Mouse (Mus musculus) heart, postnatal 4 days (tissue): ENCODE data around the gene Vav2. TPM values are rescaled to one million over a fixed set of nuclear protein-coding genes. Genes with fewer than 3 reads are reported as not detected.

Experiments used
- DNase-seq: peaks from one replicate; pipeline ENCODE4 v3.0.0; 2021
- total RNA-seq, 2 experiments: library from RNA; stranded (reverse); gene quantifications; 2 replicates each; pipeline ENCODE4 v1.2.3; 2021

Gene Vav2
- total RNA-seq, 2 experiments from 2014 or later: 13.3 to 14.8 TPM

DNA sequence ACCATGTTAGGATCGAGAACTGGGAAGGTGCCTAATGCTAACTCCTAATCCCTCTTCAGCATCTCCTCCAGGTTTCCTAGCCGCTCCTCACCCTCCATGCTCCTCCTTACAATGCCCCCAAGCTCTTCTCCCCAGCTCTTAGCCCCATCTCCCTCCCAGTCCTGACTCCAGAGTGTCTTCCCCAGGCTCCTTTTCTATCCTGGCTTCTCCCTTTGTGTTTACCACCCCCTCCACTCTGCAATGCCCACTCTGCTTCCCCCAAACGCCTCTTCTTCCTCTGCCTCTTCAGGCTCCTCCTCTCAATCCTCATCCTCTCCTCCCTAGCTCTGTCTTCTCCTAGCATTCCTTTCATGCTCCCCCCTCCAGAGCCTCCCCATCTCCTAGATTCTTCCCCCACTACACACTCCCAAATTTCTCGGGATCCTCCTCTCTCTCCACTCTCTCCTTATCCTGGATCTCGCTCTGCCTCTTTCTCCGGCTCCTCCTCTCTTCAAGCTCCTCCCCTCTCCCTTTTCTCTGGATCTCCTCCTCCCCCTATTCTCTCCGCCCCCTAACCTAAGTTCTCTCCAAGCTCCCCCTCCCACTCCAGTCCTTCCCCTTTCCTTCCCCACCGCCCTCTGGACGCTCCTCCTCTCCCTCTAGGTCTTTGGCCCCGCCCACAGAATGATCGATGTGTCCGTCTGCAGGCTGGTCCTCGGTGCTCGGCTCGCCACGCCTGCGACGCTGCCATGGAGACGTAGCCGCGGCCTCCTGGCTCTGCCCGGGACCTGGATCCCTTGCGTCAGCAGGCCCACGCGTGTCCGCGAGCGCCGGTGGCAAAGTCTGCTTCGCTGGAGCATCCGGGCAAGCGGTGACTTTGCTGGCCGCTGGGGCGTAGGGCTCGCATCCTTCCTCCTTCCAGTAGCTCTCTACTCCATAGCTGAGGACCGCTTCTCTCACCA, 15.2 kb upstream of the Vav2 start, which contains the start of gene Brd3os:
Brd3os (plus strand) TSS at position 558 of the 941 bp plus-strand sequence.
- DNase-seq: peak; percentile 94

DNA sequence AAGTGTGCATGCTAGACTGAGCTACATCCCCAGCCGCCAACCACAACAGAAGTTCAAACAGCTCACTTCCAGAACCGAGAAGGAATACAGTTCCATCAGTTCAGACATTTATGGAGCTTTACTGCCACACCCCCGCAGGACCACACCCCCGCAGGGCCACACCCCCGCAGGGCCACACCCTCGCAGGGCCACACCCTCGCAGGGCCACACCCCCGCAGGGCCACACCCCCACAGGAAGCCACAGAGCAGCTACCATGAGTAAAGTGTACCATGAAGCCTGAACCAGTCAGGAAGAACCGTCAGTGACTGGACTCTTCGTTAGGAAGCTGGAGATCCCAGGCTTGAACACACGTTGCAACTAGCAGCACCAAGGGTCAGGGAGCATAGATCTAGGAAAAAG, 11.4 kb upstream of the Vav2 start:
- peak; percentile 30 for DNase-seq

DNA sequence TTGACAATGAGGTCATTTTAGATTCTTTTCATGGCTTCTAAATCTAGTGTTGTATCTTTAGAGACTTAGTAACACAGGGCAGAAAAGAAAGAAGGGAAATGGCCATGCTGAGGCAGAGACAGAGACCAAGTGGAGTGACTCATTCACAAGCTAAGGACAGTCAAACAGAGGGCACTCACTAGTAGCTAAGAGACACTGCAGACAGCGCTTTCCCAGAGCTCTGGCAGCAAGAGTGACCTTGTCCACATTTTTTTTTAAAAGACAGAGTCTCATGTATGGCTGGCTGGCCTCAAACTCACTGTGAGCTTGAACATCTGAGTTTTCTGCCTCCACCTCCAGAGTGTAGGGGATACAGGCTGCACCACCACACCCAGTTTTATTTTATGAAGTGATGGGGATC, 11.0 kb upstream of the Vav2 start:
- no peak for DNase-seq

DNA sequence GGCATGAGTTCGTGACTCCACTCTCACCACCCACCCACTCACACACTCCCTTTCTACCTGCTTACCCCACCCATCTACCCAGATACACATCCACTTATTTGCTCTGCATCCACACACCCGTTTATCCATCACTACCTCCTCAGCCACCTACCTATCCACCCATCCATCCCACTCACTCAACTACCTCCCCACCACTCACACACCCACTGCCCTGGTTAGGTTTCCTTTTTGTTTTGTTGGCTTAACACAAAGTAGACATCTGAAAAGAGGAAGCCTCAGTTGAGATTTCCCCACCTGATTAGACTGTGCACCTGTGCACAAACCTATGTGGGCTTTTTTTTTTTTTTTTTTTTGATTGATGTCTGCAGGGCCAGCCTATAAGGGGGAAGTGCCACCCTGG, 5.8 kb upstream of the Vav2 start:
- DNase-seq: no peak

DNA sequence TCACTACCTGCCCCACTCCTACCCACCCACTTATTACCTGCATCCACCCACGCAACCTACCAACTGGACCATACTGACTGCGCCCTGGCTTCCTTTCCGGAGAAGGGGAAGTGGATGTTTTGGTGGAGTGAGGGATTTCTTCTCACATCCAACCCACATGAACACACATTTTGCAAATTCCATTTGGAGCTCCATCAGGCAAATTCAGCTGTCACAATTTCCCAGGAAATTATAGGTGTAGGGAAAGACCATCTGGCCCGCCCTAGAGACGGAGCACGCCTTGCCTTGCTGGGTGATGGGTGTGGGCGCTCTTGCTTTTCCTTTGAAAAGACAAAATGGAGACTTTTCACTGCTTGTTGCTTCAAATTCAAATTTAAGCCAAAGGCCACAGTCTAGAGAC, 3.8 kb upstream of the Vav2 start:
- DNase-seq: no peak

DNA sequence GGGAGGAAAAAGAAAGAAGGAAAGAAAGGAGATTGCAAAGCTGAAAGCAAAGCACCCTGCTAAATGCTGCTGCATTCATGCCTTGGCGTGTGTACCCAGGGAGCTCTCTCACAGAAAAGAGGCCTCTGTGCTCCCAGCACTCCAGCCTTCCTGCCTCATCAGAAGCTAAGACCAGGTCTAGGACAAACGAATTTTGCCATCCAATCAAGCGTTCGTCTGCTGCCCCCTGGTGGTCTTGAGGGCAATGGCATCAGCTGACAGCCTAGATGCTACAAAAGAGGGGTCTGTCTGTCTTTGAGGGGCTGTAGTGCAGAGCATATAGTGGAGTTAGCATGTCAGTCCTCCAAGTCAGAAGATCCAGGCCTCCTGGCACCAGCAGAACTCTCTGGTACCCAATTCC, 1.2 kb upstream of the Vav2 start:
- peak; percentile 90 for DNase-seq

DNA sequence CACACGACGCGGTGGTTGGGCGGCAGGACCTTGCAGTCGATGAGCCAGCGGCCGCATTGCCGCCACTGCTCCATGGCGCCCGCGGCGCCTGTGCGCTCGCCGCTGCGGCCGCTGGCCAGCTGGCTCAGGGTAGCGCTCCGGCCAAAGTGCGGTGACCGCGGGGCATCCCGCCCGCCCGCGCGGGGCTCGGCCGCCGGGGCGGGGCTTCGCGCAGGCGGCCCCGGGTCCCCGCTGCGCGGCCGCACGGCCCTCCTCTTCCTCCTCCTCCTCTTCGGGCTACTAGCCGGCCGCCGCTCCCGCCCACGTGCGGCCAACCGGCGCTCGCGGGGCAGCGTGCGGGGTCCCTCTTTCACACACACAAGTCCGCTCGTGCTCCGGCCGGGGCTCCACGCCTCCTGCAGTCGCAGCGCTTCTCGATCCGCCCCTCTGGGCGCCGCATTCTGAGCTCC, 403 bp downstream of the Vav2 start:
- no peak for DNase-seq

DNA sequence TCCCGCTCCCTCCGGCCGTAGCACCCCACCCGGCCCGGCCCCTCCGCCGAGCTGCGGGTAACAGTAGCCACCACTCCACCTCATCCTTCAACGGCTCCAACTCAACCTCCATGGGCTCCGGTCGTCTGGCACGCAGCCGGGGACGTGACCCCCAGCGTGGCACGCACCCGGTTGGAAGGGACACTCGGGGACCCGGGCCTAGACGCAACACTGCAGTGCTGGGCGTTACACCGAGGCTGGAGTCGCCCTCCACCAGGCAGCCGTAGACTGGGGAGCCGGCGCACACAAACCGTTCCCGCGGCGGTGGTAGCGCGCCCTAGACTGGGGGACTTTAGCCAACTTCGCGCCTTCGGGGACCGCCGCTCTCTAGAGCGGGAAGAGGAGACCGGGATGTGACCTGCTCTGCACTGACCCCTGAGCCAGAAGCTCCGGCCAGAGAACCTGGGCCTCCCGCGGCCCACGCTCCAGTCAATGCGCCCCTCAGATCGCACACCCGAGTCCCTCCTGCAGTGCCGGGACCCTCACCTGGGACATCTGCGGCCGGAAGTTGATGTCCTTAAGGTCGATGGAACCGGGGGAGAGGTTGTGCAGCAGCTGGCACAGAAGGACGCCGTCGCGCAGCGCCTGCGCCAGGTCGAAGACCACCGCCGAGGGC, 955 bp downstream of the Vav2 start:
- DNase-seq: no peak

DNA sequence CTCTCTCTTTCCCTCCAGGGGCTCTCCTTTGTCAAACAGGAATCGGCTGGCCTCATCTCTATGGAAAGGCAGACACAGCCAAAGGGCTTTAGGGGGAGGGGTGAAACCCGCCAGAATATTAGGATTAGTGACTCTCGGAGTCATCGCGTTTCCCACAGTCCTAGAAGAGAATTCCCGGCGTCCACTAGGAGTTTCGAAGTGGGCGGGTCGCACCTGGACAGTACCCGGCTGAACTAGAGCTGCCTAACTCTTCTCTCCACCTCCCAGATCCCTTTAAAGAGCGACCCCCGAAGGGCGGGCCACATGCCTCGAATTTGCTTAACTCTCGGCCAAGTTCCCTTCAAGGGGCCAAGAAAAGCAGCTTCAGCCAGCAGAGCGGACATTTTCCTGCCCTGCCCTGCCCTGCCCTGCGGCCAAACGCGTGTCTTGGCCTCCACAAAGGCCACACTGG, 1.6 kb downstream of the Vav2 start:
- peak; percentile 55 for DNase-seq

DNA sequence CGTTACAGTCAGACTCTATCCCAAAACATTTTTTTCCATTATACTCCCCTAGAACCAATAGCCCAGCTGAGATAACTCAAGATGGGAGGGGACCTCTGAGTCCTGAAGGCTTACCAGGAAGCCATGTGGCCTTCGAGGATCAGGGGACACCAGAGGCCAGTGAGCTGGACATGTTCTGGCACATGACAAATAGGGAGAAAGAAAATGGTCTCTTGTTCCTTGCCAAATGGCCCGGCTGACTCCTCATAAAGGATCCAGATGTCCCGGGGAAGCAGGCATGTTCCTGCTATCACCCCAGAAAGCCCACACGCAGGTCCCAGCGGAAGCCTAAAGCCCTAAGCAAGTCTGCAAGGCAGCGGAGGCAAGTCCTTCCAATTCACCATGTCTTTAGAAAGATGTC, 3.2 kb downstream of the Vav2 start:
- DNase-seq: peak; percentile 49

DNA sequence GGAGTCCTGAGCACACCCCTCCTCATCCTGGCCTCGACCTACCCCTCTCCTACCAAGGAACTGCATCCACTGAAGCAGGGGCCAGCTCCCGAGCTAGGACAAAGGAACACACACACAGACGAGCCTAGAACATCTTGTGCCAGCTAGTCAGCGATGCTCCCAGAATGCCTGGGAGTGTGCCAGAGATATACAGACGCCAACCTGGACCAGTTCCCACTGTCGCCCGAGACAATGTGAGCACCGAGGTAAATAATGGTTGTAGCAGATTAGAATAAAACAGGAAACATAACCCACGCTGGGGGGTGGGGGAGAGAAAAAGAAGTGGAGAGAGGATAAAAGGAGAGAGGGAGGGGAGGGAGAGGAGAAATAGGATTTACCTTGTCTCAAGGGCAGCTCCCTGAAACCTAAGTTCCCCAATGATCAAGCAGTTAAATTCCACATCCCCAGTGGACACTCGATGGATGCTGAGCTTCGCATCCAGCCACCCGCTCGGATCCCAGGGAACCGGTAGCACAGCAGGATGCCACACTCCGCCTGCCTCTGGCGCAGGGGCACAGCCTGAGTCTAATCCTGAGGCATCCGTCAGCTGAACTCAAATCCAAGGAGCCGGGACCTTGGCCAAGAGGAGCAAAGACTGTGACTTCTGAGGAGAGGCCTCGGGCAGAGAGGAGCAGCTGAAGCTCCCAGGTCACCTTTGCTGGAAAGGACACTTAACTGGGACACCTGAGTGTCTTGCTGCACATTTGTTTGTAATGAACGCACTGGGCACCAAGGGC, 5.4 kb downstream of the Vav2 start:
- DNase-seq: peak; percentile 76

DNA sequence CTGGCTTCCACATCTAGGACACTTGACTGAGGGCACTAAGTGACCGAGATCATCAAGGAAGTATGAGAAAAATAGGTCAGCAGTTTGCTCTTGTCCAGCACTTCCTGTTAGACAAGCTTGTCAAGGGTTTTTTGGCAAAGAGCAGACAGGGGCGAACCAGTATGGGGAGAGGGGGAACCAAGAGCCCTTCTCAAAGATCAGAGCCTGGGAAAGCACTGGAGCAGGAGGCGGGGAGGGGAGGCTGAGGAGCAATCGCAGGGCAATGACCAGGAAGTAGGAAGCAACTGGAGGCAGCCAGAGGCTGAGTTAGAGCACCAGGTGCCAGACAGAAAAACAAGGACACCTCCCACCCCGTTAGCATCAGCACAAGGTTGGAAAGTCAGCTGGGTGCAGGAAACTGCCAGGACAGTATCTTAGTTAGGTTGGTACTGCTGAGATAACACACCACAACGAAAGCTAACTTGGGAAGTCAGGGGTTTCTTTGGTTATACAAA, 8.2 kb downstream of the Vav2 start:
- peak; percentile 42 for DNase-seq

DNA sequence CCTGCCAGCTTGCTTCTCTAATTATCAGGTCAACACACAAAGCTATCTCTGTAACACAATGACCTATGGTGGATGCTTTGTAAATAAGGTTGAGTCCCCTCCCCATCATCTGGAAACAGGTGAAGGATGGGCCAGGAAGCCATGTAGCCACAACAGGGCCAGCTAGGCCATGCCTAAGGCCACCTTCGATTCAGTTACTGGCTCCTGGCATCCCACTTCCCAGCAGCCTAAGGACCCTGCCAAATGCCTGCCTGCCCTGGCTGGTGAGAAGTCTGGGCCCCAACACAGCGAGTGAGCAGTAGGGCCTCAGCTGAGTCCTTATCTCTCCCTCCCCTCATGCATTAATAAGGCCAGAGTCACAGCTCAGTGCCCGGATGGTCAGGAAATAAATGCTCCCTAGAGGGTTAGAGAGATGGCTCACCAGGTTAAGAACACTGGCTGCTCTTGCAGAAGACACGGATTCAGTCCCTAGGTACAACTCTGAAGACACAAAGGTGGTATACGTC, 9.1 kb downstream of the Vav2 start:
- DNase-seq: no peak

DNA sequence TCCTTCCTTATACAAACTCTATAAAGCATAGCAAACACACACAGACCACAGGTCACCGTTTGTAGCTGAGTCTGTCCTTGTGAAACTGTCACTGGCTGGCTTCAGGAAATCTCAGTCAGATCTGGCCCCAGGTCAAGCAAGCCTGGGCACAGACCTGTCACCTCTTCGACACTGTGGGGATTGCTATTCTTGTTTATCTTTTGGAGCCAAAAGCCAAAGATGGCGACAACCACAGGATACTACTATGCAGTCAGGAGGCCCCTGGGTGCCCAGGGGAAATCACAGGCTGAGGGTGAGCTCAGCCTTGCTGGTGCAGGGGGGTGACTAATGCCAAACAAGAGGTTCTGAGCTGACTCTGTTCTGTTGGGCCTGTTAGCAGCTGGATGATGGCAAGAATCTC, 10.4 kb downstream of the Vav2 start:
- peak; percentile 32 for DNase-seq

DNA sequence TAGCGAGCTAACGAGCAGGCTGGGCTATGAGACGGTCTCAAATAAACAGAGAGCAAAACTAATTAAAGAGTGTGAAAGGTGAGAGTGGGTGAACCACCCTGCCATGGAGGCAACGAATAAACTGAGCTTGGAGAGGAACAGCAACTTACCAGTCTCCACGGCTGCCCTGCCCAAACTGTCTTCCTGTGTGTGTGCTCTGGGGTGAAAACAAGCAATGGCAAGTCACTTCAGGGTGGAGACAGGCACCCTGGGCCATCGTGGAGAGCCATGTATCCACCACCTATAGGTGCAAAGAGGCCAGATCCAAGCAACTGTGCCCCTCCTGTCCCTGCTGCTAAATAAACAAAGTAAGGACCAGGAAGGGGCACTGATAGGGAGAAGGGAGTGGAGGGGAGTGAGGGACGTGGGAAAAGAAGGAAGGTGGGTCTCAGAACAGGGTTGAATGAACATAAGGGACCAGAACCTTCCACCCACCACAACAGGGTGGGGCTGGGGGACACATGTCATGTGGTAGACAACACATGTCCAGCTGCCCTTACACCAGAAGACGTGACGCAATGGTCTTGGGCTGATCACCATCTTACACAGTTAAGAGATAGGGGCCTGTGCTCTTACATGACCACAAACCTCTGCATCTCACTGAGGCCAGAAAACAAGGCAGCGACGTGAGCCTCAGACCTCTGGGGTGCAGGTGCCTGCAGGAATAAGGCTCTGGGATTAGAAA, 11.6 kb downstream of the Vav2 start:
- DNase-seq: no peak

DNA sequence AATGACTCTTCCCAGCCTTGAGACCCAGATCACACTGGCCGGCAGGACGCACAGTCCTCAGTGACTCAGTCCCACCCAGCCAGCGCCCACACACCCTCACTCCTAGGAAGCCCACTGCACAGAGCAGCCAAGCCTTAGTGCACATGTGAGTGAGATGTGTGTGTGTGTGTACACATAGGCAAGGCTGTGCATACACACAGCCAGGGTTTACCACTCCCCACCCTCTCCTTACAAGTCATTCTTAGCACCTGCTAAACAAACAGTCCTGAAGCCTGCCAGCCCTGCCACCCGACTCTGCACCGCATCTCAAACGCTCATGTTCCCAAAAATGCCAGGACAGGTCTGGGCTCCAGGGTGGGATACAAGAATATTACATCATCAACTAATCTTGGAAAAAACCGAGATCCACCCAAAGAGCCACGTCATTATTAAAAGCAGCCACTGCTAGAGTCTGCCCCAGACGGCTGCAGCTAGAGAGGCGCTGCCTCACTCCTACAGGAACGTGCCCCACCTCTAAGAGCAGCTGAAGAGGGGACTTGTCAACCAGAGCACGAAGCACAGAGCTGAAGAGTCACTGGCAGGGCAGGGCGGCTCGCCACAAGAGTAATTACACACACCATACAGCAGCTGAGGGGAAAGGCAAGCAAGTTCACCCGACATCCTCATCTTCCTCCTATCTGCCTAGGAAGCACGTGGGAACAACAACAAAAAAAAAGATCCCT, 12.7 kb downstream of the Vav2 start:
- DNase-seq: peak; percentile 46

DNA sequence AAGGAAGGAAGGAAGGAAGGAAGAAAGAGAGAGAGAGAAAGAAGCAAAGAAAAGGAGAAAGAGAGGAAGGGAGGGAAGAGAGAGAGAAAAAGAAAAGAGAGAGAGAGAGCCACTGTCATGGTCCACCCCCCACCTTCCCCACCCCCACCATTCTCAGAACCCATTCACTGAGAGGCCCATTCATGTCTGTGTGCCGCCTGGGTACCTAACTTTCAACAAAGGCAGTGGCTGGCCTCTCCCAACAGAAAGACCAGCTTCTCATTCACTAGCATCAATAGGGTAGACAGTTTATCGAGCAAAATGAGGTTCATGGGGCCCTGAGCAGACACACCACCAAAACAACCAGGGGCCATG, 13.3 kb downstream of the Vav2 start:
- DNase-seq: no peak

DNA sequence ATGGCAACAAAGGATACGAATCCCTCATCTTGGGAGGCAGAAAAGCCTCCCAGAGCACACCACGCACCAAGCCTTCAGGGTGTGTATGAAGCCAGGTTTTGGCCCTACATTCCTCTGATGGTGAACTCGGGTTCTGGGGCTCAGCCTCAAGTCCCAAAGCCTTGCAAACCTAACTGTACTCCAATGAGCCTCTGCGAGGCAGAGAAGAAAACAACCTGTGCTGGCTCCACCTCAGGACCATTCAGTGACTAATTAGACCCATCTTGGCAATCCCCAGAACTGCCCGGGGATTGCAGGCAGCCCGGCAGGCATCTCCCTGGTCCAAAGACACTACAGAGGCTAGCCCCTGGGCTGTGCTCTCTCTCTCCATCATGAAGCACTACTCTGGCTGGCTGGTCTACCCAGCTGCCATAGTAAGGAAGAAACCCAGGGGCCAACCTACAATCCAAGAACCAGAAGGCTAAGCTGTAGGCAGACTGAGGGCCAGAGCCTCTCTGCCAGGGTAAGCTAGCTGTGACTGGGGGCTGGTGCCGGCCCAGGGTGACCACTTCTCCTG, 14.5 kb downstream of the Vav2 start:
- DNase-seq: no peak

DNA sequence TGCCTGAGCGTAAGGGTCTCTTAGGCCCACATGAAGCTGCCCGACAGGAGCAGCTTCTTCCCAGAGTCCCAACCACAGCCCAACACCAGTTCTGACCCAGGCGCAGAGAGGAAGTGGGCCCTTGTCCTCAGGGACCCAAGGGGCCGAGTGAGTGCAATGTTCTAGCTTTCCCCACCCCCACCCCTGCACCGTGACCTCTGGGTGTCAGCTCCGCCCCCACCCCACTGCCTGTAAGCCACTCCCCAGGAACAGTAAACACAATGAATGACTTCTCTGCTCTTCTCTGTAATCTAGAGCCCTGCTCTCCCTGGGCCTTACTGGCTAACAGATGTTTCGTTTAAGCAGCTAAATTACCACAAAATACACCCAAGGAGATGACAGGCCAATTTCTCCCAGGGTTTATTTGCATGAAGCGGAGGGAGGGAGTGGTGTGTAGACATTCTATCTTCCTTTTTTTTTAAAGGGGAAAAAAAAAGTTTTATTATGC, 15.1 kb downstream of the Vav2 start:
- peak; percentile 40 for DNase-seq

DNA sequence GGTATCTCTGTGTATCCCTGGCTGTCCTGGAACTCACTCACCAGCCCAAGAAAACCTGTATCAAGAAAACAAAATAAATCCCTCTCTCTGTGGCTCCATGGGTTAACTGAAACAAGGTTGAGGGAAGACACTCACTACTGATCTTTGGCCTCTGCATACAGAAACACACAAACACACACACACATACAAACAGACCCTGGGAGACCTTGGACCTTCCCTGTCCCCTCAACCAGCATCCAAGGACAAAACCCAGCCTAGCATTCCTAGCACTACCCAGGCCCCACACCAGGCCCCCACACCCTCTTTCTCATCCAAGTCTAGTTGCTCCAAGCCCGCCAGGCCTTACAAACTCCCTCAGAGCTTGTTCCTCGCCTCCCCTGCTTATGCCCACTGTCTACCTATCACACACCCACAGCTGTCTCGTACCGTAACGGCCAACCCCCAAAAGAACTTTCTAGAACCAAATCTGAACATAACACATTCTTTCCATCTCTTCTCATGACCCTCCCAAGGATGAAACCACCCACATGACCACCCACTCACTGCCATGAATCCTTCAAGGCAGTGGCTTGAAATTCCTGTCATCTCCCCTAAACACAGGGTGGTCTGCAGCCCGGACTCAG, 16.2 kb downstream of the Vav2 start:
- DNase-seq: no peak
